Mouse (Mus musculus) lung, postnatal 0 days (tissue): ENCODE measurements around the gene Ablim1.

Experiments
- CTCF ChIP-seq: IDR thresholded peaks from 2 replicates; pipeline ENCODE4 v1.5.1; 2016; ENCODE audit warnings: antibody characterized with exemption, mild to moderate bottlenecking
- EP300 ChIP-seq: IDR thresholded peaks from 2 replicates; pipeline ENCODE4 v1.6.1; 2016; ENCODE audit warnings: antibody characterized with exemption, mild to moderate bottlenecking, control low read depth

DNA sequence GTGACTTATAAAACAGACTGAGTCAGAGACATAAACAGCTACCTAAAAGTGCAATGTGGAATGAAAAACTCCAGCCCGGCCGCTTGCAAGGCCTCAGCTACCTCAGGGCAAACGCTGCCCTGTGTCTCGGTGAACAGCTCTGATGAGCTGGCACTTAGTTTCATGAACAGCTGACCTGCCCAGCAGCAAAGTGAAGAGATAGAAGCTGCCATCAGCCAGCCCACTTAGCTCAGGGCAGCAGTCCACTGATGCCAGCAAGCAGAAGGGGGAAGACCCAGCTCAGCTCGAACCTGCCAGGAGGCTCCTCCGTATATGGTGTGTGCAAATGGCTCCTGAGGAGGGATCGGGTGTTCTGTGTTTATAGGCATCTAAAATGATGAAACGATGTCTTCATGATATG is 67.5 kb downstream of the Ablim1 start:
- no peak for TF ChIP-seq CTCF
- TF ChIP-seq EP300 = no peak
